ENCODE assay signal across 19 mouse cellular contexts in the genomic region with DNA sequence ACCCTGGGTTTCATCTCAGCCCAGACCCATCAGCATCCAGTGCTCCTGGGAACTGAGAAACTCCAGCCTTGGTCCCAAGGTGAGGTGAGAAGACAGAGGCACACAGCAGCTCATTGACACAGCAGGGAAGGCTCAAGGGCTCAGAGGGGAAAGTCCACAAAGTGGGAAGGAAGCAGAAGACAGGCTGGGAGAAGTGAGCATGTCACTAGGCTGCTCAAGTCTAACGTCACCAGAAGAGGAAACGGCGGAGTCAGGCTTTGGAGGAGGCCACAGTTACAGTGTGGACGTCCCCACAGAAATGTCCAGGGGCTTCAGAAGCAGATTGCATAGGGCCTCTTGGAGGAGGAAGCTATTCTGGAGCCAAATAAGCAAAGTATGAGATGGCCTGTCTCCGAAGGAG.
DNase-seq lines count a peak whose midpoint lies in the region; ATAC-seq lines count a peak whose summit lies in the region.
"Had no signal": no experiment of that assay in that cellular context is flagged by ENCODE, and none has a peak within 500 bp of the region (broad histone marks: within the 10 kb centered on the region; RNA-seq: fewer than 3 reads in every experiment).

No protein-coding gene starts in this region.

- no peaks in the 10 kb centered on the region for H3K27me3 ChIP-seq in midbrain, embryonic 11.5 days (ENCODE audit: control insufficient read depth, insufficient read depth, low read length)
- no peaks in the 10 kb centered on the region for H3K27me3 ChIP-seq in midbrain, embryonic 15.5 days (replicated peaks)
- H3K27me3 ChIP-seq in neural tube, embryonic 14.5 days (ENCODE audit: control insufficient read depth, insufficient read depth, low read length), result no peaks in the 10 kb centered on the region
- H3K27me3 ChIP-seq: Patski had no signal

- no peak overlapping the region for H3K4me3 ChIP-seq in midbrain, embryonic 11.5 days (ENCODE audit: low read depth, low read length)
- H3K4me3 ChIP-seq in midbrain, embryonic 15.5 days, result no peak overlapping the region
- no peak overlapping the region for H3K4me3 ChIP-seq in neural tube, embryonic 14.5 days (ENCODE audit: low read depth, low read length)
- H3K4me3 ChIP-seq: erythroblast, embryonic 14.5 days; heart, embryonic 13.5 days; limb, embryonic 15.5 days had no signal

- DNase-seq in heart, adult 11 months, result peak; percentile 78
- no peak for DNase-seq in heart, adult 9 months (ENCODE audit: low spot score in 2 of 2)
- DNase-seq in midbrain, embryonic 11.5 days (ENCODE audit: low spot score, missing footprints), result peak; percentile 84
- no peak for DNase-seq in urinary bladder, postnatal 36 days (ENCODE audit: low spot score in 2 of 2)
- no peak for DNase-seq in retina, embryonic 14.5 days (ENCODE audit: low spot score)
- DNase-seq: cerebellum, adult 11 months; cerebellum, postnatal 36 days; gastrocnemius, postnatal 14 days; layer of hippocampus, adult 9-11 months; thymus, postnatal 4 days had no signal

- no peak overlapping the region for H3K27ac ChIP-seq in midbrain, embryonic 11.5 days (ENCODE audit: low read depth, low read length)
- H3K27ac ChIP-seq in midbrain, embryonic 15.5 days, result no peak overlapping the region
- no peak overlapping the region for H3K27ac ChIP-seq in neural tube, embryonic 14.5 days (ENCODE audit: low read depth, low read length)
- H3K27ac ChIP-seq: heart, embryonic 13.5 days; limb, embryonic 15.5 days had no signal

- no peak for ATAC-seq in midbrain, embryonic 11.5 days (ENCODE audit: low FRiP score)
- ATAC-seq in midbrain, embryonic 15.5 days (replicated peaks), result no peak
- peak; percentile 33; the same call in 1 of the 2 replicates for ATAC-seq in megakaryocyte, adult 5-6 weeks (ENCODE audit: poor library complexity, severe bottlenecking)
- ATAC-seq in neural tube, embryonic 14.5 days (ENCODE audit: low read depth), result 0 out of 2 replicates have a peak, but pooled peaks have one; percentile 6
- ATAC-seq: Patski had no signal

- WGBS in midbrain, embryonic 11.5 days, result 81% methylated on average over 5 of the region's 5 CpGs
- WGBS in midbrain, embryonic 15.5 days, result 87% methylated on average over 5 of the region's 5 CpGs
- WGBS in neural tube, embryonic 14.5 days, result 45% methylated on average over 5 of the region's 5 CpGs

- peaks cover 13% of the 10 kb centered on the region; the same call in 1 of the 2 replicates for H3K4me1 ChIP-seq in midbrain, embryonic 11.5 days (ENCODE audit: control insufficient read depth, insufficient read depth, low read length)
- peaks cover 20% of the 10 kb centered on the region for H3K4me1 ChIP-seq in midbrain, embryonic 15.5 days
- peaks cover 14% of the 10 kb centered on the region; the same call in 1 of the 2 replicates for H3K4me1 ChIP-seq in neural tube, embryonic 14.5 days (ENCODE audit: control insufficient read depth, insufficient read depth, low read length)

- H3K9ac ChIP-seq in midbrain, embryonic 11.5 days (ENCODE audit: low read length), result no peak overlapping the region
- no peak overlapping the region for H3K9ac ChIP-seq in midbrain, embryonic 15.5 days
- no peak overlapping the region for H3K9ac ChIP-seq in neural tube, embryonic 14.5 days (replicated peaks; ENCODE audit: low read depth, low read length)
- H3K9ac ChIP-seq: limb, embryonic 15.5 days; lung, embryonic 14.5 days had no signal

- H3K9me3 ChIP-seq in midbrain, embryonic 11.5 days (ENCODE audit: control insufficient read depth, low read length), result no peaks in the 10 kb centered on the region
- H3K9me3 ChIP-seq in midbrain, embryonic 15.5 days, result no peaks in the 10 kb centered on the region
- H3K9me3 ChIP-seq in neural tube, embryonic 14.5 days (ENCODE audit: control insufficient read depth, low read length), result no peaks in the 10 kb centered on the region
- H3K9me3 ChIP-seq: embryonic facial prominence, embryonic 10.5 days; heart, embryonic 13.5 days; limb, embryonic 15.5 days had no signal

- no peak overlapping the region for H3K4me2 ChIP-seq in midbrain, embryonic 11.5 days
- no peak overlapping the region for H3K4me2 ChIP-seq in midbrain, embryonic 15.5 days
- peak overlapping the region; percentile 25; the same call in 1 of the 2 replicates for H3K4me2 ChIP-seq in neural tube, embryonic 14.5 days (ENCODE audit: low read depth, low read length)

- H3K36me3 ChIP-seq in midbrain, embryonic 11.5 days (ENCODE audit: control insufficient read depth, insufficient read depth, low read length), result no peaks in the 10 kb centered on the region
- no peaks in the 10 kb centered on the region for H3K36me3 ChIP-seq in midbrain, embryonic 15.5 days (replicated peaks)
- no peaks in the 10 kb centered on the region for H3K36me3 ChIP-seq in neural tube, embryonic 14.5 days (ENCODE audit: control insufficient read depth, insufficient read depth, low read length)
- H3K36me3 ChIP-seq: embryonic facial prominence, embryonic 10.5 days; heart, embryonic 13.5 days; limb, embryonic 15.5 days had no signal

Comparison
In these comparisons a context has a peak if more than half of its experiments do, and no peak if none do; other contexts are left out.
1. DNase-seq: peak in heart, adult 11 months (single experiment) and midbrain, embryonic 11.5 days (single experiment); none in heart, adult 9 months (0 of 2), urinary bladder, postnatal 36 days (0 of 2) and retina, embryonic 14.5 days (single experiment).
2. ATAC-seq: peak in megakaryocyte, adult 5-6 weeks (single experiment) and neural tube, embryonic 14.5 days (single experiment); none in midbrain, embryonic 11.5 days (single experiment) and midbrain, embryonic 15.5 days (single experiment).